Mouse (Mus musculus): Measurements from ENCODE around the gene Meioc. TPM values are rescaled to one million over a fixed set of nuclear protein-coding genes. Genes with fewer than 3 reads are reported as not detected.
A peak's percentile ranks its signal among the peaks of the same experiment; 100 is the strongest.

Gene Meioc
- polyA plus RNA-seq, 1 experiment: not detected

- H3K4me1 ChIP-seq (ENCODE audit: control insufficient read depth, insufficient read depth, low read length): no peaks in the 10 kb centered on the region
- H3K27ac ChIP-seq (ENCODE audit: insufficient read depth, low read length): no peak overlapping the region
- H3K4me3 ChIP-seq (ENCODE audit: insufficient read depth, low read length): no peak overlapping the region
- TF ChIP-seq CTCF (IDR thresholded peaks at IDR 0.05; ENCODE audit: borderline replicate concordance, insufficient read depth, low read length) (no peak), POLR2A (IDR thresholded peaks at IDR 0.05; ENCODE audit: low read depth, low read length) (no peak)
Measured at GRCm38 (mm10) chr11:102632725-102633124, 30.8 kb upstream of the Meioc start.

- TF ChIP-seq CTCF (IDR thresholded peaks at IDR 0.05; ENCODE audit: borderline replicate concordance, insufficient read depth, low read length): no peak
- TF ChIP-seq POLR2A (IDR thresholded peaks at IDR 0.05; ENCODE audit: low read depth, low read length): no peak
- H3K27ac ChIP-seq (ENCODE audit: insufficient read depth, low read length): no peak overlapping the region
- no peaks in the 10 kb centered on the region for H3K4me1 ChIP-seq (ENCODE audit: control insufficient read depth, insufficient read depth, low read length)
- H3K4me3 ChIP-seq (ENCODE audit: insufficient read depth, low read length): no peak overlapping the region
Measured at GRCm38 (mm10) chr11:102633379-102633778, 30.1 kb upstream of the Meioc start.

- no peak overlapping the region for H3K27ac ChIP-seq (ENCODE audit: insufficient read depth, low read length)
- H3K4me3 ChIP-seq (ENCODE audit: insufficient read depth, low read length): no peak overlapping the region
- TF ChIP-seq CTCF (IDR thresholded peaks at IDR 0.05; ENCODE audit: borderline replicate concordance, insufficient read depth, low read length): no peak
- TF ChIP-seq POLR2A (IDR thresholded peaks at IDR 0.05; ENCODE audit: low read depth, low read length): no peak
- peaks cover 5% of the 10 kb centered on the region; the same call in 1 of the 2 replicates for H3K4me1 ChIP-seq (ENCODE audit: control insufficient read depth, insufficient read depth, low read length)
Measured at GRCm38 (mm10) chr11:102636887-102637286, 26.6 kb upstream of the Meioc start.

- H3K27ac ChIP-seq (ENCODE audit: insufficient read depth, low read length): peak overlapping the region; percentile 91
- H3K4me3 ChIP-seq (ENCODE audit: insufficient read depth, low read length): no peak overlapping the region
- peaks cover 9% of the 10 kb centered on the region for H3K4me1 ChIP-seq (ENCODE audit: control insufficient read depth, insufficient read depth, low read length)
- TF ChIP-seq CTCF (IDR thresholded peaks at IDR 0.05; ENCODE audit: borderline replicate concordance, insufficient read depth, low read length) (no peak), POLR2A (IDR thresholded peaks at IDR 0.05; ENCODE audit: low read depth, low read length) (no peak)
Measured at GRCm38 (mm10) chr11:102643891-102644382, 19.6 kb upstream of the Meioc start.

- peaks cover 5% of the 10 kb centered on the region; the same call in 1 of the 2 replicates for H3K4me1 ChIP-seq (ENCODE audit: control insufficient read depth, insufficient read depth, low read length)
- no peak overlapping the region for H3K27ac ChIP-seq (ENCODE audit: insufficient read depth, low read length)
- TF ChIP-seq POLR2A (IDR thresholded peaks at IDR 0.05; ENCODE audit: low read depth, low read length): no peak
- no peak overlapping the region for H3K4me3 ChIP-seq (ENCODE audit: insufficient read depth, low read length)
Measured at GRCm38 (mm10) chr11:102646226-102646625, 17.3 kb upstream of the Meioc start.

- no peak overlapping the region for H3K27ac ChIP-seq (ENCODE audit: insufficient read depth, low read length)
- TF ChIP-seq POLR2A (IDR thresholded peaks at IDR 0.05; ENCODE audit: low read depth, low read length): no peak
- no peak for TF ChIP-seq CTCF (IDR thresholded peaks at IDR 0.05; ENCODE audit: borderline replicate concordance, insufficient read depth, low read length)
- no peak overlapping the region for H3K4me3 ChIP-seq (ENCODE audit: insufficient read depth, low read length)
- peaks cover 5% of the 10 kb centered on the region; the same call in 1 of the 2 replicates for H3K4me1 ChIP-seq (ENCODE audit: control insufficient read depth, insufficient read depth, low read length)
Measured at GRCm38 (mm10) chr11:102647885-102648284, 15.6 kb upstream of the Meioc start.

- TF ChIP-seq CTCF (IDR thresholded peaks at IDR 0.05; ENCODE audit: borderline replicate concordance, insufficient read depth, low read length) (peak; percentile 79), POLR2A (IDR thresholded peaks at IDR 0.05; ENCODE audit: low read depth, low read length) (no peak)
- no peak overlapping the region for H3K27ac ChIP-seq (ENCODE audit: insufficient read depth, low read length)
- H3K4me3 ChIP-seq (ENCODE audit: insufficient read depth, low read length): no peak overlapping the region
- peaks cover 7% of the 10 kb centered on the region; the same call in 1 of the 2 replicates for H3K4me1 ChIP-seq (ENCODE audit: control insufficient read depth, insufficient read depth, low read length)
Measured at GRCm38 (mm10) chr11:102651381-102651780, 12.1 kb upstream of the Meioc start.

GRCm38 (mm10) chr11:102652844-102653243, 10.7 kb upstream of the Meioc start:
- no peak overlapping the region for H3K27ac ChIP-seq (ENCODE audit: insufficient read depth, low read length)

GRCm38 (mm10) chr11:102655888-102656287, 7.6 kb upstream of the Meioc start:
- Histone ChIP-seq H3K4me3 (ENCODE audit: insufficient read depth, low read length) (no peak overlapping the region), H3K4me1 (ENCODE audit: control insufficient read depth, insufficient read depth, low read length) (peaks cover 8% of the 10 kb centered on the region; the same call in 1 of the 2 replicates), H3K27ac (ENCODE audit: insufficient read depth, low read length) (peak overlapping the region; percentile 42; the same call in 1 of the 2 replicates)
- TF ChIP-seq CTCF (IDR thresholded peaks at IDR 0.05; ENCODE audit: borderline replicate concordance, insufficient read depth, low read length) (no peak), POLR2A (IDR thresholded peaks at IDR 0.05; ENCODE audit: low read depth, low read length) (no peak)

More at GRCm38 (mm10) chr11:102652844-102653243, 10.7 kb upstream of the Meioc start:
- Histone ChIP-seq H3K4me1 (ENCODE audit: control insufficient read depth, insufficient read depth, low read length) (peaks cover 8% of the 10 kb centered on the region; the same call in 1 of the 2 replicates), H3K4me3 (ENCODE audit: insufficient read depth, low read length) (no peak overlapping the region)
- TF ChIP-seq POLR2A (IDR thresholded peaks at IDR 0.05; ENCODE audit: low read depth, low read length) (no peak), CTCF (IDR thresholded peaks at IDR 0.05; ENCODE audit: borderline replicate concordance, insufficient read depth, low read length) (no peak)

GRCm38 (mm10) chr11:102656326-102656926, 7.1 kb upstream of the Meioc start:
- TF ChIP-seq CTCF (IDR thresholded peaks at IDR 0.05; ENCODE audit: borderline replicate concordance, insufficient read depth, low read length) (no peak), POLR2A (IDR thresholded peaks at IDR 0.05; ENCODE audit: low read depth, low read length) (no peak)
- Histone ChIP-seq H3K4me1 (ENCODE audit: control insufficient read depth, insufficient read depth, low read length) (peaks cover 8% of the 10 kb centered on the region; the same call in 1 of the 2 replicates), H3K4me3 (ENCODE audit: insufficient read depth, low read length) (no peak overlapping the region), H3K27ac (ENCODE audit: insufficient read depth, low read length) (peak overlapping the region; percentile 23)
